Mouse (Mus musculus) gastrocnemius, adult 2 months (tissue): ENCODE measurements around the gene Stxbp6. TPM values are rescaled to one million over a fixed set of nuclear protein-coding genes. Genes with fewer than 3 reads are reported as not detected.

Source experiments
- DNase-seq: peaks from one replicate; pipeline ENCODE4 v3.0.0; 2022
- H3K27ac ChIP-seq: fragments of 200-600 bp; 2 replicates; pipeline ENCODE4 v1.8.1; 2022; ENCODE audit warnings: mild to moderate bottlenecking
- H3K4me3 ChIP-seq: fragments of 200-600 bp; 2 replicates; pipeline ENCODE4 v1.8.1; 2022; ENCODE audit warnings: mild to moderate bottlenecking, moderate library complexity
- CTCF ChIP-seq: fragments of 200-600 bp; IDR thresholded peaks from 2 replicates; pipeline ENCODE4 v1.8.1; 2022; ENCODE audit warnings: antibody characterized with exemption, mild to moderate bottlenecking, moderate library complexity
- intact Hi-C: fragments of 180-260 bp; cut with DNase I; formaldehyde crosslinking; loops from one replicate; pipeline ENCODE4 v1.15.1; 2025
- total RNA-seq, 2 experiments: library from RNA; stranded (reverse); gene quantifications; 2 replicates each; pipeline ENCODE4 v1.2.3; 2021

Stxbp6 gene
- total RNA-seq, 2 experiments from 2014 or later, result 3.3 to 5.7 TPM

DNA sequence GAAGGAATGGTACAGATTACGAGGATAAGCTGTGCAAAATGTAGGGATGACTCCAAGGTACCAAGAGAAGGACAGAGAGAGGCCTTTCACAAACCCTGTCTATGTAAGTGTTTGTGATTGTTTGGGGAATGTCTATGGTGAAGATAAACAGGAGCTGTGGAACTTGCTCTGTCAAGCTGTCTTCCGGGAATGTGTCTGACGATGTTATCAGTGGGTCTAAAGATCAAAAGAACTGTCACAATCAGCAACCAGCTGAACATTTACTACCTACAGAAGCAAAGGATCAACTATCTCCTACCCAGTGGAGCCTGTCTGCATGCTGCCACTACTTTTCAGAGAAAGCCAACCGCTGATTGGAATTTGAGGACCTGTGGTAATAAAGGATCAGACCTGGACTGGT is 152.3 kb downstream of the Stxbp6 start:
- intact Hi-C loops, result no loop called here
- no peak for TF ChIP-seq CTCF
- Histone ChIP-seq H3K4me3 (no peak overlapping the region), H3K27ac (no peak overlapping the region)
- no peak for DNase-seq

DNA sequence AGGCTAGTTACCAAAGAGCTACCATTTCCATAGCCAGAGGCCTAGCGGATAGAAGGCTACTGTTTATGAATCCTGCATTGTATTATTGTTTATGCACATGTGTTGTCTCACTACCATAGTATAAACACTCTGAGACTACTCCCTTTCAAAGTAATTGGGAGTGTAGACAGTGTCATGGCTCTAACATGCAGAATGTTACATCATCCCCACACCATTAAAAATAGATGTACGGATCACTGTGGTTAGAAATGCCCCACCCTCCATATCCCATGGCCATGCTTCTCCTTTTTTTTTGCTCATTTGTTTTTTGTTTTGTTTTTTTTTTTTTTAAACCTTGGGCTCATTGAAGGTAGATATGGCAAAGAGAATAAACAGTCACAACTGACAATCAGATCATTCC is 154.9 kb downstream of the Stxbp6 start:
- Histone ChIP-seq H3K27ac (no peak overlapping the region), H3K4me3 (no peak overlapping the region)
- no peak for DNase-seq
- TF ChIP-seq CTCF, result no peak
- intact Hi-C loops, result no loop called here

- DNase-seq, result no peak
- TF ChIP-seq CTCF, result no peak
- no peak overlapping the region for H3K27ac ChIP-seq
- intact Hi-C loops, result no loop called here
- H3K4me3 ChIP-seq, result no peak overlapping the region
These were observed 155.6 kb downstream of the Stxbp6 start for GRCm38 (mm10) chr12:44918929-44919328.

DNA sequence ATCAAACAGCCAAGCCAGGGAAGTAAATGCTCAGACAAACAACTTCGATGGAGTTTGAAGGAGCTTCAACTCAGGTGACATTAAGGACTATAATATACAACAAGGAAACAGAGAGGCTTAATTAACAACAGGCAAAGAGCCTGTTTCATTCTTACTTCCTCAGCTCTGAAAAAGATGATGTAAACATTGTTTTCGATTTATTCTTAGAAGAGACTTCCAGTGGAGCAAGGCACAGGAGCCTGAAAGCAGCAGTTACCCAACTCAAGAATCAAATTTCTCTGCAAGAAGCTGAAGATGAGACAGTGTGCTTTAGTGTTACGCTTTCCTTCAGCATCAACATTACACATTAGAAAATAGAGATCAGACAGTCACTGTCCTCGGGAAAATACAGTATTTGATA is 160.7 kb downstream of the Stxbp6 start:
- intact Hi-C loops, result no loop called here
- H3K27ac ChIP-seq, result no peak overlapping the region
- no peak for TF ChIP-seq CTCF

GRCm38 (mm10) chr12:44908028-44908702 is 166.3 kb downstream of the Stxbp6 start:
- TF ChIP-seq CTCF, result no peak
- DNase-seq, result no peak
- intact Hi-C loops, result no loop called here
- 0 out of 2 replicates have a peak overlapping the region, but pooled peaks have one; percentile 28 for H3K27ac ChIP-seq
- no peak overlapping the region for H3K4me3 ChIP-seq

More for the DNA sequence above, 160.7 kb downstream of the Stxbp6 start:
- H3K4me3 ChIP-seq, result no peak overlapping the region
- no peak for DNase-seq

GRCm38 (mm10) chr12:44906001-44906400 is 168.5 kb downstream of the Stxbp6 start:
- intact Hi-C loops, result no loop called here
- H3K4me3 ChIP-seq, result no peak overlapping the region
- peak overlapping the region; percentile 31; the same call in 1 of the 2 replicates for H3K27ac ChIP-seq
- DNase-seq, result no peak
- no peak for TF ChIP-seq CTCF

DNA sequence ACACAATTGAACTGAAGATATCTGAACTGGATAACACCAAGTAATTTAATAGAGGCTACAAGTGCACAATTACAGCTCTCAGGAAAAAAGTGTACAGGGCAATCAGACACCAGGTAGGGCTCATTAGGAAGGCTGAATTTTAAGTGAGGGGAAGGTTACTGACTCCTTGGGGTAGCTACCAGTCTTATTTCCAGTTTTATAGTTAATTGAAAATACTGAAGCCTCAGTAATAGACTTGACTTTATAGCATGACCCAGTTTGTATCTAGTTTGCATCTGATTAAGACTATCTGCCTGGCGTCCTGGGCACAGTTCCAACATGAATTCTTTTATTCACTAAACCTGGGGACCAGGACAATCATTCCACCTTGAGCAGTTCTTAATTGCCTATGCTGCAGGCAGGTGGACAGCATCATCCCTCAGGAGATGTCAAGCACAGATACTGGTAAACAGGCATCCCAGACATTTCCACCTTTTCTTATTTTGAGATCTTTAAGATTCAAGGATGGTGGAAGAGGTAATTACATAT is 171.2 kb downstream of the Stxbp6 start:
- DNase-seq, result no peak
- Histone ChIP-seq H3K4me3 (no peak overlapping the region), H3K27ac (no peak overlapping the region)
- no peak for TF ChIP-seq CTCF
- intact Hi-C loops, result no loop called here

DNA sequence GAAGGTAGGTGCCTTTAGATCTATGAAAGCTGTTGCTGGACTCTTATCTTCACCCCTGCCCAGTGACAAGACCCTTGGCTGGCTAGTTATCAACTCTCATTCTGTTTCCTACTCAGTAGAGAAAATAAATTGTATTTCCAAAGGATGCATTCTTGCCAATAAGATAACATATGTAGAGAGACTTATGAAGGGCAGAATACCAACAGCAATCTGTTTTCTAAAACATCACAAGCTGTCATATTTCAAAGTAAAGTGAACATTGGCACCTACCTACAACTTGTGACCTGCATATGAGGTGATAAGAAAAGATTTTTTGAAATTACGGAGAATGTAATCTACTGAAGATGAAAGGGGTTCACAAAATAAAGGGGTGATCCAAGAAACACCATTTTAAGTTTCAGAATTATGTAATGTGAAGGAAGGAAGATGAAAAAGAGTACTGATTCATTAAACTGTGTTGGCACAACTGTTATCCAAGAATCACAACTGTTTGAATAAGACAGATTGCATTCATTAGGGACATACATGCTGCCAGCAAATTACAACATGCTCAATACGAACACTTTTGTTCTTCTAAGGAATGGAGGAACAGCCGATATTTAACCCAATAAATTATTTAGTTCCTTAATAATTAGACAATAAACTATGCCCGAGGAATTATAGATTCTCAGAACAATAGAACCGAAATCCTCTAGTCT is 175.2 kb downstream of the Stxbp6 start:
- no peak overlapping the region for H3K4me3 ChIP-seq
- H3K27ac ChIP-seq, result no peak overlapping the region
- DNase-seq, result no peak
- no peak for TF ChIP-seq CTCF
- intact Hi-C loops, result no loop called here

GRCm38 (mm10) chr12:44896460-44896859 is 178.0 kb downstream of the Stxbp6 start:
- Histone ChIP-seq H3K4me3 (no peak overlapping the region), H3K27ac (no peak overlapping the region)
- no peak for DNase-seq
- TF ChIP-seq CTCF, result no peak
- intact Hi-C loops, result no loop called here

DNA sequence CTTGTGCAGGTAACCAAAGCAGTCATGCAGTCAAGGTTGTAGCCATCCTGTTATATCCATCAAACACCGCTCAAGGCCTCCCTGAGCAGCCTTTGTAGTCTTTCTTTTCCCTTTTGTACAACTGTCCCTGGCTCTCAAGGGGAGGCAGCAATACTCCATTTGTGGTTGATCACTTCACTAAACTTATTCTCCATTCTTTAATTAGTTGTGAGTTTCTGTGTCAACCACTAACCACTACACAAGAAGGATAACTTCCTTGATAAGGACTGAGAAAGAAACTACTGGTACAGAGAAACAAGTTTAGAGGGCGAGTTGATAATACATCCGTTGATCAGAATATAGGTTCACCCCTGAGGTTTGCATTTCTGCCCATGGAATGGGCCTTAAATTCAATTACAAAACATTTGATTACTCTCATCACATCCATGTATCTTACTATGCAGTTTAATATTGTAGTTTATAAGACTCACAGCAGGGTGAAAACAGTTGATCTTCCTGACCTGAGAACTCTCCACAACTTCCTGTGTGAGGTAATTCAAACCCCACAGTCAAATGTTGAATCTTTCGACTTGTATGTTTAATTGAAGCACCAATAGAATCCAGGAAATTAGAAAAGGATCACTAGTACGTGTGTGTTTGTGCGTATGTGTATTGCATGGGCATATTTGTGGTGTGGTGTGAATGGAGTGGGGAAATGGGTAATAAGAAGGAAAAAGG is 184.7 kb downstream of the Stxbp6 start:
- intact Hi-C loops, result no loop called here
- Histone ChIP-seq H3K27ac (no peak overlapping the region), H3K4me3 (no peak overlapping the region)
- TF ChIP-seq CTCF, result no peak
- no peak for DNase-seq

GRCm38 (mm10) chr12:44886826-44887225 is 187.7 kb downstream of the Stxbp6 start:
- H3K27ac ChIP-seq, result peak overlapping the region; percentile 10; the same call in 1 of the 2 replicates

DNA sequence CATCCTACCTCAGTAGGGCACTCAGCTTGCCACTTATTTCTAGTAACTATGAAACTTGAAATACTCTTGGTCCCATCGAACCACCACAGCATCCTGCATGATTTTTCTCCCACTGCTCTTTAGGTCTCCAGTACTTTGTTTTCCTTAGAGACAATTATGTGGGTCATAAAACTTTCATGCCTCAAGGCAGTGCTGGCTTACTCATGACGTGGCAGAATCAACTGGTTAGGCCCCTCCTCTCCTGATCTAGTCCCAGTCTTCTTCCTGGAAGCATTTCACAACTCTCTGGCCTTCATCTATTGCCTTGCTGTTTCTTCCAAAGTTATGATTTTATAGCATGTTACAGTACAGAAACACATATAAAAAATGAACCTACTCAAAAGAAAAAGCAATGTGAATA is 201.8 kb downstream of the Stxbp6 start:
- TF ChIP-seq CTCF, result no peak
- Histone ChIP-seq H3K27ac (no peak overlapping the region), H3K4me3 (no peak overlapping the region)
- DNase-seq, result no peak
- intact Hi-C loops, result no loop called here

More at GRCm38 (mm10) chr12:44886826-44887225, 187.7 kb downstream of the Stxbp6 start:
- no peak for TF ChIP-seq CTCF
- DNase-seq, result no peak
- intact Hi-C loops, result no loop called here
- no peak overlapping the region for H3K4me3 ChIP-seq

- no peak overlapping the region for H3K27ac ChIP-seq
- no peak overlapping the region for H3K4me3 ChIP-seq
- TF ChIP-seq CTCF, result no peak
- intact Hi-C loops, result no loop called here
- no peak for DNase-seq
These were observed 209.1 kb downstream of the Stxbp6 start for GRCm38 (mm10) chr12:44865442-44865841.
